Mouse (Mus musculus) left cerebral cortex, adult 11 months (tissue): ENCODE data around the gene Calm3.
A peak's percentile ranks its signal among the peaks of the same experiment; 100 is the strongest.
"Not testable (repeated sequence)": the region's sequence is repeated elsewhere in the genome, so short reads cannot be mapped to it uniquely, and the experiment has no call there.

ENCODE experiments used
- DNase-seq: peaks from one replicate; pipeline ENCODE4 v3.0.0; 2022; ENCODE audit warnings: low spot score

Calm3 gene

GRCm38 (mm10) chr7:16924037-16924834 lies at the start of gene Calm3:
Gene Calm3, minus strand, starts transcription at chr7:16924114.
- peak; percentile 99 for DNase-seq

- DNase-seq = no peak
Observed at GRCm38 (mm10) chr7:16971160-16971559, 47.2 kb upstream of the Calm3 start.

GRCm38 (mm10) chr7:16968414-16968813 lies 44.5 kb upstream of the Calm3 start:
- DNase-seq = no peak

- DNase-seq = no peak
Observed at GRCm38 (mm10) chr7:16961678-16962077, 37.8 kb upstream of the Calm3 start.

GRCm38 (mm10) chr7:16959539-16960187 lies 35.7 kb upstream of the Calm3 start, which contains the start of gene Pnmal1:
Gene Pnmal1, plus strand, starts transcription at chr7:16959679.
- peak; percentile 91 for DNase-seq

GRCm38 (mm10) chr7:16956410-16957265 lies 32.7 kb upstream of the Calm3 start:
- no peak for DNase-seq

GRCm38 (mm10) chr7:16955712-16956111 lies 31.8 kb upstream of the Calm3 start:
- DNase-seq = no peak

GRCm38 (mm10) chr7:16953776-16954175 lies 29.9 kb upstream of the Calm3 start:
- DNase-seq = not testable (repeated sequence)

GRCm38 (mm10) chr7:16950861-16951635 lies 27.1 kb upstream of the Calm3 start:
- peak; percentile 83 for DNase-seq

GRCm38 (mm10) chr7:16949908-16950841 lies 26.3 kb upstream of the Calm3 start:
- DNase-seq = peak; percentile 77

GRCm38 (mm10) chr7:16948923-16949458 lies 25.1 kb upstream of the Calm3 start:
- DNase-seq = no peak

GRCm38 (mm10) chr7:16947959-16948361 lies 24.0 kb upstream of the Calm3 start:
- DNase-seq = no peak

- DNase-seq = no peak
Observed at GRCm38 (mm10) chr7:16947349-16947895, 23.5 kb upstream of the Calm3 start.

GRCm38 (mm10) chr7:16946441-16947348 lies 22.8 kb upstream of the Calm3 start:
- no peak for DNase-seq

- no peak for DNase-seq
Observed at GRCm38 (mm10) chr7:16945419-16945818, 21.5 kb upstream of the Calm3 start.

- no peak for DNase-seq
Observed at GRCm38 (mm10) chr7:16944808-16945315, 20.9 kb upstream of the Calm3 start.

GRCm38 (mm10) chr7:16944061-16944807 lies 20.3 kb upstream of the Calm3 start, which contains the start of gene Pnmal2:
Gene Pnmal2, plus strand, starts transcription at chr7:16944682.
- peak; percentile 83 for DNase-seq

GRCm38 (mm10) chr7:16942861-16943260 lies 18.9 kb upstream of the Calm3 start:
- DNase-seq = no peak
